Mouse (Mus musculus): Measurements from ENCODE around the gene Col15a1. TPM values are rescaled to one million over a fixed set of nuclear protein-coding genes. Genes with fewer than 3 reads are reported as not detected.
A peak's percentile ranks its signal among the peaks of the same experiment; 100 is the strongest.

The Col15a1 gene
- polyA plus RNA-seq, 1 experiment from 2014 or later, result 4.9 TPM

DNA sequence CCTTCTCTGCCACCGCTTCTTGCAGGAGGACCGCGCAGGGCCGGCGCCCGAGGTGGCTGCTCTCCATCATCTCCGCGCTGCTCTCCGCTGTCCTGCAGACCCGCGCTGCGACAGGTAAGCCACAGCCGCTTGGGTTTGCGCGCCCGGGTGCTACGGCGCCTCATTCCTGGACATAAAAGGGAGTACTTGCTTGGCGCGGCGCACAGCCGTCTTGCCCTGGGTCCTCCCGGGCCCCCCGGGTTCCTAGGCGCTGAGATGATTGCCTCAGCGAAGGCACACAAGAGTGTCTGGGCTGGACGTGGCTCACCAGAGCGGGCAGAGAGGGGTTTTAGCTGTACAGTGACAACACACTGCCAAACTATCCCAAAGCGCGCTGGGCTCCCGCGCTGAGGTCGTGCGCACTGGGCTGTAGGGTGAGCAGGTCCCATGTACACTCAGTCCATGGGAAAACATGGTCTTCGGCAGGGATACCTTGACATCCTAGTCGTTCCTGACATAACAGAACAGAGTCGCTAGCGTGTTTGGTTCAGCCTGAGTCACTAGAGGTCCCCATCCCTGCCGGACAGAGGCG lies 545 bp downstream of the Col15a1 start:
- no peaks in the 10 kb centered on the region for H3K9me3 ChIP-seq (ENCODE audit: low read length)
- peaks cover 6% of the 10 kb centered on the region; the same call in 1 of the 2 replicates for H3K27me3 ChIP-seq (replicated peaks; ENCODE audit: insufficient read depth, low read length)
- 0 out of 2 replicates have a peak, but pooled peaks have one; percentile 7 for ATAC-seq
- no peak overlapping the region for H3K27ac ChIP-seq (ENCODE audit: low read length)
- WGBS, result 2% methylated on average over 39 of the region's 40 CpGs
- H3K4me2 ChIP-seq (replicated peaks; ENCODE audit: low read depth, low read length), result peak overlapping the region; percentile 85
- no peaks in the 10 kb centered on the region for H3K36me3 ChIP-seq (ENCODE audit: insufficient read depth, low read length)
- peaks cover 10% of the 10 kb centered on the region for H3K4me1 ChIP-seq (ENCODE audit: insufficient read depth, low read depth, low read length)
- H3K4me3 ChIP-seq (ENCODE audit: low read depth, low read length), result peak overlapping the region; percentile 39
- DNase-seq (ENCODE audit: low spot score), result peak; percentile 31
- no peak overlapping the region for H3K9ac ChIP-seq (replicated peaks; ENCODE audit: low read depth)
- TF ChIP-seq EP300 (IDR thresholded peaks at IDR 0.05) (no peak), CTCF (IDR thresholded peaks at IDR 0.05) (peak; percentile 34)

DNA sequence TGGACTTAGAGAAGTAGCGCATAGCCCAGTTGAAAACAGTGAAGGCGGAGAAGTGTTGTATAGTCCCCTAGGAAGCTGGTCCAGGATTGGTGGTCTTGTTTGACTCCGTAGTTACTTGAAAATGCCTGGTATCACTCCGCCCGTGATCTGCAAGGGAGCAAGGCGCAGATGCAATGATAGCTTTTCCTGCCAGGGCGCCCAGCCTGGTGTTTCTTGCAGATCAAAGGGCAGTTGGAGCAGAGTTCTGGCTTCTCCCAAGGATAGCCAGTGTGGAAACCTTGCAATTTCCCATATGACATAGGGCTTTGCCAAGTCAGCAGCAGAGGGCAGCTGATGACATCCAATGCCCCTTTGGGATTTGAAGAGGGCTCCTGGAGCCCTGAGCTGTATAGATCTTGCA lies 1.5 kb downstream of the Col15a1 start:
- WGBS, result 69% methylated on average over 7 of the region's 7 CpGs

DNA sequence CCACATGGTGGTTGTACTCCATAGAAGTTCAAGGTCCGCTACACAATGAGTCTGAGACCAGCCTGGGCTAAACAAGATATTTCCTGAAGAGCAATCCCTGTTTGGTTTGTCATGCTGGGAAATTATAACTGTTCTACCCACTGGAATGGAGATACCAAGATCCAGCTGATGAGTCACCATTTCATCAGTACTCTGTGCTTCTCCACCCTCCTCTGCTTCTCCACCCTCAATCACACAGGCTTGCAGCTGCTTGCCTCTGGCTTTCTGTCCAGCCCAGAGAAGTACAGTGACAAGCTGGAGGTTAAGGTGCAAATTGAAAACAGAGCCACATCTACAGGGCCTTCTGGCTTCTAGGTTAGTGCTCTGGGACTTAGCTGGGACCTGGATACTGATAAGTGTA lies 10.9 kb downstream of the Col15a1 start:
- H3K27ac ChIP-seq (ENCODE audit: low read length), result no peak overlapping the region
- H3K4me3 ChIP-seq (ENCODE audit: low read depth, low read length), result no peak overlapping the region
- H3K4me2 ChIP-seq (replicated peaks; ENCODE audit: low read depth, low read length), result no peak overlapping the region
- H3K36me3 ChIP-seq (ENCODE audit: insufficient read depth, low read length), result no peaks in the 10 kb centered on the region
- H3K9ac ChIP-seq (replicated peaks; ENCODE audit: low read depth), result no peak overlapping the region
- H3K4me1 ChIP-seq (ENCODE audit: insufficient read depth, low read depth, low read length), result no peaks in the 10 kb centered on the region
- H3K27me3 ChIP-seq (replicated peaks; ENCODE audit: insufficient read depth, low read length), result no peaks in the 10 kb centered on the region
- WGBS, result 94% methylated on average over 1 of the region's 1 CpGs
- ATAC-seq, result no peak
- TF ChIP-seq EP300 (IDR thresholded peaks at IDR 0.05) (no peak), CTCF (IDR thresholded peaks at IDR 0.05) (no peak)
- no peaks in the 10 kb centered on the region for H3K9me3 ChIP-seq (ENCODE audit: low read length)
- no peak for DNase-seq (ENCODE audit: low spot score)

More for the DNA sequence above, 1.5 kb downstream of the Col15a1 start:
- H3K9ac ChIP-seq (replicated peaks; ENCODE audit: low read depth), result no peak overlapping the region
- no peaks in the 10 kb centered on the region for H3K9me3 ChIP-seq (ENCODE audit: low read length)
- no peak overlapping the region for H3K4me2 ChIP-seq (replicated peaks; ENCODE audit: low read depth, low read length)
- DNase-seq (ENCODE audit: low spot score) (no peak), ATAC-seq (no peak)
- peaks cover 6% of the 10 kb centered on the region; the same call in 1 of the 2 replicates for H3K27me3 ChIP-seq (replicated peaks; ENCODE audit: insufficient read depth, low read length)
- H3K36me3 ChIP-seq (ENCODE audit: insufficient read depth, low read length), result no peaks in the 10 kb centered on the region
- TF ChIP-seq CTCF (IDR thresholded peaks at IDR 0.05) (no peak), EP300 (IDR thresholded peaks at IDR 0.05) (no peak)
- H3K4me1 ChIP-seq (ENCODE audit: insufficient read depth, low read depth, low read length), result peaks cover 7% of the 10 kb centered on the region; the same call in 1 of the 2 replicates
- no peak overlapping the region for H3K4me3 ChIP-seq (ENCODE audit: low read depth, low read length)
- no peak overlapping the region for H3K27ac ChIP-seq (ENCODE audit: low read length)

DNA sequence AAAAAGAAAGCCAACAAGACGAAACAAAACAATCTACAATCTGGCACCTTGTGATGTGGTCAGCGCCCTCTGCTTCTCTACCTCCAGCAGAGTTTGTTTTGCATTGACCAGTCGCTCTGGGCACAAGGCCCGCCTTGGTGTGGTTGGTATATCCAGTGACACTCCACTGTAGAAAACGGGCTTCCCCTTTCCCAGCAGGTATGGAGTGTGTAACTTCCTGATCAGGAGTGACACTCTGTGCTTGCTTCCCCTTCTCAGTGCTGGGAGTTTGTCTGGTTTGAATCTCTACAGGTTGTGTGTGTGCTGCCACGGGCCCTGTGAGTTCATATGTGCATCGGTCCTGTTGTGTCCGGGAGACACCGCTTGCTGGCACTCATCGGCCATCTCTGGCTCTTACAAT lies 11.4 kb downstream of the Col15a1 start:
- H3K4me2 ChIP-seq (replicated peaks; ENCODE audit: low read depth, low read length), result no peak overlapping the region
- no peaks in the 10 kb centered on the region for H3K36me3 ChIP-seq (ENCODE audit: insufficient read depth, low read length)
- no peaks in the 10 kb centered on the region for H3K4me1 ChIP-seq (ENCODE audit: insufficient read depth, low read depth, low read length)
- no peak overlapping the region for H3K9ac ChIP-seq (replicated peaks; ENCODE audit: low read depth)
- ATAC-seq, result no peak
- DNase-seq (ENCODE audit: low spot score), result no peak
- no peak overlapping the region for H3K27ac ChIP-seq (ENCODE audit: low read length)
- no peaks in the 10 kb centered on the region for H3K27me3 ChIP-seq (replicated peaks; ENCODE audit: insufficient read depth, low read length)
- 78% methylated on average over 10 of the region's 10 CpGs for WGBS
- H3K9me3 ChIP-seq (ENCODE audit: low read length), result no peaks in the 10 kb centered on the region
- TF ChIP-seq CTCF (IDR thresholded peaks at IDR 0.05) (no peak), EP300 (IDR thresholded peaks at IDR 0.05) (no peak)
- no peak overlapping the region for H3K4me3 ChIP-seq (ENCODE audit: low read depth, low read length)

DNA sequence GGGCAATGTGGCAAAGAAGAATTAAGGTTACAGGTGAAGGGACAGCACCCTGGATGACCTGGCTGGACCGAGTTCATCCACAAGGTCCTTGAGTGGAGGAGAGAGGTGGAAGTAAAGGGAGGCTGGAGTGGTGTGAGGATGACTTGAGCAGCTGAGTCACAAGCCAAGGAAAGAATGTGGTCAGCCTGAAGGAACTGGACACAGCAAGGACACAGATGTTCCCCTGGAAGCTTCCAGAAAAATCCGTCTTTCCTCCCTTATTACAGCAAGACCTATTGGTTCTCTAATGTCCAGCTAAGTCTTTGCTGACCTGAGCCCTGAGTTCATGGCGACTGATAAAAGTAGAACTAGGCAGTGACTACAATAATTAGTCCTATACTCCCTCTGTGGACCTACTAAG lies 12.6 kb downstream of the Col15a1 start:
- 72% methylated on average over 3 of the region's 3 CpGs for WGBS
- Histone ChIP-seq H3K27me3 (replicated peaks; ENCODE audit: insufficient read depth, low read length) (no peaks in the 10 kb centered on the region), H3K4me2 (replicated peaks; ENCODE audit: low read depth, low read length) (no peak overlapping the region), H3K27ac (ENCODE audit: low read length) (no peak overlapping the region), H3K4me1 (ENCODE audit: insufficient read depth, low read depth, low read length) (no peaks in the 10 kb centered on the region), H3K4me3 (ENCODE audit: low read depth, low read length) (no peak overlapping the region), H3K9me3 (ENCODE audit: low read length) (no peaks in the 10 kb centered on the region), H3K36me3 (ENCODE audit: insufficient read depth, low read length) (no peaks in the 10 kb centered on the region), H3K9ac (replicated peaks; ENCODE audit: low read depth) (no peak overlapping the region)
- DNase-seq (ENCODE audit: low spot score), result no peak
- no peak for TF ChIP-seq CTCF (IDR thresholded peaks at IDR 0.05)
- TF ChIP-seq EP300 (IDR thresholded peaks at IDR 0.05), result no peak
- no peak for ATAC-seq

DNA sequence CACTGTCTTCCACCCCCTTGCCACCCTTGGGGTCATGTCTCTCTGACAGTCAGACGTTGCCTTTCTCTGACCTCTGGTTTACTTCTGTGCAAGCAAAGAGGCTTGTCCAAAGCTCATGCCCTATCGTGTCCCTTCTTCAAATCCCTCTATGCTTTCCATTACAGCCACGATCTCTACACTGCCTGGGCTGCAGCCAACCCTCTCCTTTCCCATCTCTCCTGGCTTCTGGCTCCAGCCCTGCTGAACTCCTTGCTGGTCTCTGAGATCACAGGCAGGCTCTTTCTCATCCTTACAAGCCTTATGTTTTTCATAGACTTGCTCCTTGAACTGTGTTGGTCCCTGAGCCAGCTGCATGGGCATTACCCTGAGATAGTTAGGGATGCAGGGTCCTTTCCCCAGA lies 14.2 kb downstream of the Col15a1 start:
- Histone ChIP-seq H3K9ac (replicated peaks; ENCODE audit: low read depth) (no peak overlapping the region), H3K4me1 (ENCODE audit: insufficient read depth, low read depth, low read length) (peaks cover 7% of the 10 kb centered on the region; the same call in 1 of the 2 replicates), H3K9me3 (ENCODE audit: low read length) (no peaks in the 10 kb centered on the region), H3K4me3 (ENCODE audit: low read depth, low read length) (no peak overlapping the region), H3K4me2 (replicated peaks; ENCODE audit: low read depth, low read length) (no peak overlapping the region), H3K27me3 (replicated peaks; ENCODE audit: insufficient read depth, low read length) (no peaks in the 10 kb centered on the region), H3K27ac (ENCODE audit: low read length) (no peak overlapping the region), H3K36me3 (ENCODE audit: insufficient read depth, low read length) (no peaks in the 10 kb centered on the region)
- no peak for DNase-seq (ENCODE audit: low spot score)
- ATAC-seq, result no peak
- 71% methylated on average over 3 of the region's 3 CpGs for WGBS
- TF ChIP-seq EP300 (IDR thresholded peaks at IDR 0.05) (no peak), CTCF (IDR thresholded peaks at IDR 0.05) (no peak)
